Mouse (Mus musculus) heart, adult 2 months (tissue): ENCODE data around the gene Laptm5. TPM values are rescaled to one million over a fixed set of nuclear protein-coding genes. Genes with fewer than 3 reads are reported as not detected.

ENCODE experiments used
- DNase-seq, 2 experiments: peaks; one replicate each; pipeline ENCODE4 v3.0.0; 2021
- H3K27ac ChIP-seq: fragments of 200-600 bp; 2 replicates; pipeline ENCODE4 v1.8.1; 2022
- H3K27me3 ChIP-seq: fragments of 200-500 bp; 2 replicates; pipeline ENCODE4 v1.6.1; 2012; ENCODE audit warnings: mild to moderate bottlenecking, low read length, inconsistent platforms, mixed read lengths; ENCODE audit not compliant: control insufficient read depth, insufficient read depth
- H3K36me3 ChIP-seq: fragments of 200-500 bp; 2 replicates; pipeline ENCODE4 v1.6.1; 2012; ENCODE audit warnings: low read length, inconsistent platforms; ENCODE audit not compliant: control insufficient read depth, insufficient read depth
- H3K4me1 ChIP-seq: fragments of 200-500 bp; 2 replicates; pipeline ENCODE4 v1.6.1; 2011; ENCODE audit warnings: low read length; ENCODE audit not compliant: control insufficient read depth, insufficient read depth
- H3K4me3 ChIP-seq: fragments of 200-600 bp; 2 replicates; pipeline ENCODE4 v1.8.1; 2022
- H3K79me2 ChIP-seq: fragments of 200-500 bp; replicated peaks from 2 replicates; pipeline ENCODE4 v1.6.1; 2012; ENCODE audit warnings: mild to moderate bottlenecking, inconsistent platforms, low read length, moderate library complexity, mixed read lengths; ENCODE audit not compliant: control insufficient read depth, insufficient read depth
- H3K9ac ChIP-seq: fragments of 200-500 bp; 2 replicates; pipeline ENCODE4 v1.6.1; 2012; ENCODE audit warnings: low read depth, mild to moderate bottlenecking, control low read depth, inconsistent platforms, low read length, mixed read lengths
- CTCF ChIP-seq: fragments of 200-600 bp; IDR thresholded peaks from 2 replicates; pipeline ENCODE4 v1.8.1; 2022; ENCODE audit warnings: antibody characterized with exemption, mild to moderate bottlenecking, moderate library complexity
- EP300 ChIP-seq: fragments of 200-500 bp; IDR thresholded peaks from 2 replicates; pipeline ENCODE4 v1.6.1; 2011; ENCODE audit warnings: low read depth, low read length, control low read depth; ENCODE audit not compliant: insufficient read depth
- POLR2A ChIP-seq: fragments of 200-500 bp; IDR thresholded peaks from 2 replicates; pipeline ENCODE4 v1.6.1; 2011; ENCODE audit warnings: mild to moderate bottlenecking, low read depth, low read length, control low read depth; ENCODE audit not compliant: insufficient read depth
- WGBS: fragments of 180-500 bp; shearing (Covaris S2); methylation state at CpG from one replicate; pipeline ENCODE4 v1.1.7; 2018; 5-methylcytosine and 5-hydroxymethylcytosine counted together
- intact Hi-C: fragments of 180-260 bp; cut with DNase I; formaldehyde crosslinking; loops from one replicate; pipeline ENCODE4 v1.15.1; 2025
- polyA plus RNA-seq: library from polyadenylated mRNA; depleted of rRNA; stranded (reverse); fragments of >200 nt; gene quantifications from 2 replicates; pipeline ENCODE4 v1.2.3, GENCODE M21; 2012
- total RNA-seq, 2 experiments: library from RNA; stranded (reverse); gene quantifications; 2 replicates each; pipeline ENCODE4 v1.2.3; 2021

Gene Laptm5
- total and polyA plus RNA-seq, 3 experiments: 15.5 to 59.4 (median 22.8) TPM

DNA sequence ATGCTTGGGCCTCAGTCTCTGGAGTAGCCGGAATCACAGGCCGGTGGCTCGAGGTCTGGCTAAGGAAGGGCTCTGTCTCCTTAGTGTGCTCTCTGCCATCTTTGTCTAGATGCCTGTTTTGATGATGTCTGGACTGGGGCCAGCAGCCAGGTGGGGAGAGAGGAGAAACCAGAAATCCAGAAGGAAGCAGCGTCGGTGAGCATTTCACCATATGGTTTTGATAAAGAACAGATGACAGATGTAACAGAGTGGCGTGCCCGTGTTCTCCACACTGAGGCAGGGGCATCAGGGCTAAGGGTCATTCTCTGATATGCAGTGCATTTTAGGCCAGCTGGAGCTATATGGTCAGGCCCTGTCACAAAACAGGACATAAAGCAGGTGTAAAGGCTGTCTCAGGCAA is 12.2 kb upstream of the Laptm5 start:
- Histone ChIP-seq H3K4me1 (peaks cover 4% of the 10 kb centered on the region), H3K27ac (no peak overlapping the region), H3K36me3 (no peaks in the 10 kb centered on the region), H3K79me2 (no peaks in the 10 kb centered on the region), H3K27me3 (no peaks in the 10 kb centered on the region), H3K9ac (no peak overlapping the region), H3K4me3 (no peak overlapping the region)
- no peak for DNase-seq
- 78% methylated on average over 7 of the region's 7 CpGs for WGBS
- TF ChIP-seq EP300: no peak
- intact Hi-C loops: no loop called here

DNA sequence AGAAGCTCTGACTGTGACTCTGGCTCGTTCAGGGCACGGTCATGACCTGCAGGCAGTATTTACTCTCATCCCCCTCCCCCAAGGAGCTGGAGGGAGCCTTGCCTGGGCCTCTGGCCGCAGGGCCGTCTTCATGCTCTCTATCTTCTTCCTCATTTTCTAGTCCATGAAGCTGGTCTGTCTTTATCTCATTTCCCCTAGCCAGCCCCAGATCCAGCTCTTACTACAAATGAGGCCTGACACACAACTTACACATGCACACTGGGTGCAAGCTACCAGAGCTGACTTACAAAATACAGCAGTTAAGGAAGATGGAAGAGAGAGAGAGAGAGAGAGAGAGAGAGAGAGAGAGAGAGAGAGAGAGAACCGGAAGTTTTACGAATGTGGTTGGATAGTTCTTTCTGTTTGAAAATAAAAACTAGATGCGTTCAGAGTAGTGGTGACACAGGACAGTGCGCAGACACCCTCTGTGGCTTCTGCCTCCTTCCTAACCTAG is 10.6 kb upstream of the Laptm5 start:
- no peak overlapping the region for H3K4me3 ChIP-seq
- intact Hi-C loops: no loop called here
- H3K79me2 ChIP-seq: no peaks in the 10 kb centered on the region
- no peak overlapping the region for H3K27ac ChIP-seq
- no peaks in the 10 kb centered on the region for H3K27me3 ChIP-seq
- H3K9ac ChIP-seq: no peak overlapping the region
- H3K36me3 ChIP-seq: no peaks in the 10 kb centered on the region
- no peak for TF ChIP-seq CTCF
- TF ChIP-seq POLR2A: no peak
- TF ChIP-seq EP300: no peak
- DNase-seq: no peak
- WGBS: 52% methylated on average over 8 of the region's 8 CpGs
- H3K4me1 ChIP-seq: peaks cover 4% of the 10 kb centered on the region

DNA sequence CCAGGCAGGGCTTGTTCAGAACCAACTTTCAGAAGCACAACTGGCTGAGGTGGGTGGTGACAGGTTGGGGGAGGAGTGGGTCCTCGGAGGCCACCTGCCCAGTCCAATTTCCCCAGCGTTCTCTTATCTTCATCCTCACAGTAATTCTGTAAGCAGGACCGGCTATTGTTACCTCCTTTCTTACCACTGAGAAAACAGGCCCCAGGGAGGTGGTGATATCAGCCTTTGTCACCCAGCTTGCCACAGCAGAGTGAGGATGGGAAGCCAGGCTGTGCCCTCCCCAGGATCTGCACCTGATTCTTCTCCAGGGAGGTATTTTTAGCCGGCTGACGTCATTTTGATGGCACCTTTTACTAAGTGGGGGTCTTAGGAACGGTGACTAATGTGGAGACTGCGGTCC is 7.9 kb upstream of the Laptm5 start:
- Histone ChIP-seq H3K4me3 (no peak overlapping the region), H3K27ac (no peak overlapping the region), H3K4me1 (peaks cover 2% of the 10 kb centered on the region; the same call in 1 of the 2 replicates), H3K79me2 (no peaks in the 10 kb centered on the region), H3K27me3 (no peaks in the 10 kb centered on the region), H3K9ac (no peak overlapping the region), H3K36me3 (no peaks in the 10 kb centered on the region)
- no peak for DNase-seq
- intact Hi-C loops: no loop called here
- WGBS: 58% methylated on average over 7 of the region's 7 CpGs
- TF ChIP-seq CTCF (no peak), POLR2A (no peak), EP300 (no peak)

DNA sequence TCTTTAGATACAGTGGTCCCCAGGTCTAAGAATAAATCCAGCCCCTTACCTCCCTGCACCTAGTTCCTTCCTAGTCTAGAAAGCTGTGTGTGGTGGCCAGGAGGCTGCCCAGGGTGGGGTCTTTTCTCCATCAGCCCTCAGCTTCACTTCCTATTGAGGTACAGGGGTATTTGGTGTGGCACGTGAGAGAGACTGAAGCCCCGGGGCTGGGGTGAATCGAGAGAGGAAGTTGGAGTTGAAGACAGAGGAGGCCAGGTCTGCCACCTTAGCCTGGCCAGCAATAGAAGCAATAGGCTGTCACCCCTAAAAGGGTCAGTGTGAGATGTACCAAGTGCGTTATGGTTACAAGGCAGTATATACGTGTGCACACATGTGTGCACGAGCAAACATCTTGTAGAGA is 7.0 kb upstream of the Laptm5 start:
- H3K4me1 ChIP-seq: no peaks in the 10 kb centered on the region
- no peaks in the 10 kb centered on the region for H3K36me3 ChIP-seq
- 71% methylated on average over 6 of the region's 6 CpGs for WGBS
- no peak overlapping the region for H3K4me3 ChIP-seq
- no peaks in the 10 kb centered on the region for H3K79me2 ChIP-seq
- no peaks in the 10 kb centered on the region for H3K27me3 ChIP-seq
- H3K9ac ChIP-seq: no peak overlapping the region
- intact Hi-C loops: no loop called here
- no peak overlapping the region; the same call in 1 of the 2 replicates for H3K27ac ChIP-seq
- DNase-seq: no peak
- TF ChIP-seq POLR2A (no peak), CTCF (no peak), EP300 (no peak)

DNA sequence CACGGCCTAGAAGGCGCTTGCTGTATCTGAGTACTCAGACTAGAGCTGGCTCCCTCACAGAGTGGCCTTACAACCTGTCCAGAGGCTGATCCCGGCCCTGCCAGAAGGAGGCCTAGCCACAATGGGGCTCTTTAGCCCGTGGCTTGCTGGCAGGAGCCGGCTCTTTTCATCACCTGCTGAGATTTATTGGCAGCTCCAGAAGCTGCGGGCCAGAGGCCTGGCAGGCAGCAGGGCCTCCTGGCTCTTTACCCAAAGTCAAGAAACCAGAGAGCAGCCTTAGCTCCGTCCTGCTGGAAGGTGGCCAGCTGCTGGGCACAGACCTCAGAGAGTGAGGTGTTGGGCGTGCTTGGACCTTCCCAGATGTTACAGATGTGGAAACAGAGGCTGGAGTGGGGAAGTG is 6.6 kb upstream of the Laptm5 start:
- H3K79me2 ChIP-seq: no peaks in the 10 kb centered on the region
- WGBS: 47% methylated on average over 8 of the region's 8 CpGs
- no peaks in the 10 kb centered on the region for H3K4me1 ChIP-seq
- intact Hi-C loops: no loop called here
- no peaks in the 10 kb centered on the region for H3K36me3 ChIP-seq
- DNase-seq: peak; percentile 48 to 73
- no peak overlapping the region; the same call in 1 of the 2 replicates for H3K27ac ChIP-seq
- H3K27me3 ChIP-seq: no peaks in the 10 kb centered on the region
- H3K4me3 ChIP-seq: no peak overlapping the region
- no peak overlapping the region for H3K9ac ChIP-seq
- TF ChIP-seq CTCF (peak; percentile 17), EP300 (no peak), POLR2A (no peak)

DNA sequence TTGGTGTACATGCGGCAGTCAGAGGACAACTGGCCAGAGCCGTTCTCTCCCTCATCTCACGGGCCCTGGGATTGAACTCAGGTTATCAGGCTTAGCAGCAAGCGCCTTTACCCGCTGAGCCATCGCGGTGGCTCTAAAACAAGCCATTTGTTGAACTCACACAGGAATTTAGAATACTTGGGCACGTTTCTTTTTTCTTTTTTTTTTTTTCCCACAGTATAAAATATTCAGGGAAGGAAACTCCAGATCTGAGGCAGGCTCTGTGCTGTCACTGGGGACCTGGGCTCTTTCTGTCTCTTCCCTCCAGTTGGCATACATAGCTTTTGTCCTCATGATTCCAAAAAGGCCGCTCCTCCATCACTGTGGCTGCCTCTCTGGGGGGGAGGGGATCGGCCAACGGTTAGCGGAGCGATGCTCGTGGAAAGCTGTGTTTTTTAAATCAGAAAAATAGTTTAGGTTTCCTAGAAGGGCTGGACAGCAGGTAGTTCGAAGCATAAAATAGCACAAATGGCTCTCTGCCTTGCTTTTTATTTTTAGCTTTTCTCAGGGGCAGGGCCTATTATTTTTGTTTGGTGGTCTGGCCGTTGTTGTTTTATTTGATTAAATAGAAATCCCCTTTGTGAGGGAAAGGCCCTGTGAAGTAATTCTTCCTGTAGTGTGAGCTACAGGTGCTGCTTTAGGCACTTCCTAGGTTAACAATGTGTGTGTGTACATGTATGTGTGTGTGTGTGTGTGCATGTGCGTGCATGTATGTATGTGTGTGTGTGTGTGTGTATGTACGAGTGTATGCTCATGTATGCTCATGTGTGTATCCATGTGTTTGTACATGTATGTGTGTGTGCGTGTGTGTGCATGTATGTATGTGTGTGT is 5.5 kb upstream of the Laptm5 start:
- Histone ChIP-seq H3K36me3 (no peaks in the 10 kb centered on the region), H3K79me2 (no peaks in the 10 kb centered on the region), H3K27me3 (no peaks in the 10 kb centered on the region), H3K4me1 (no peaks in the 10 kb centered on the region), H3K9ac (no peak overlapping the region), H3K27ac (no peak overlapping the region), H3K4me3 (no peak overlapping the region)
- WGBS: 79% methylated on average over 19 of the region's 19 CpGs
- TF ChIP-seq EP300 (no peak), POLR2A (no peak), CTCF (no peak)
- intact Hi-C loops: no loop called here
- no peak for DNase-seq
